8 mouse cellular contexts compared by ENCODE assay signal in the genomic region with DNA sequence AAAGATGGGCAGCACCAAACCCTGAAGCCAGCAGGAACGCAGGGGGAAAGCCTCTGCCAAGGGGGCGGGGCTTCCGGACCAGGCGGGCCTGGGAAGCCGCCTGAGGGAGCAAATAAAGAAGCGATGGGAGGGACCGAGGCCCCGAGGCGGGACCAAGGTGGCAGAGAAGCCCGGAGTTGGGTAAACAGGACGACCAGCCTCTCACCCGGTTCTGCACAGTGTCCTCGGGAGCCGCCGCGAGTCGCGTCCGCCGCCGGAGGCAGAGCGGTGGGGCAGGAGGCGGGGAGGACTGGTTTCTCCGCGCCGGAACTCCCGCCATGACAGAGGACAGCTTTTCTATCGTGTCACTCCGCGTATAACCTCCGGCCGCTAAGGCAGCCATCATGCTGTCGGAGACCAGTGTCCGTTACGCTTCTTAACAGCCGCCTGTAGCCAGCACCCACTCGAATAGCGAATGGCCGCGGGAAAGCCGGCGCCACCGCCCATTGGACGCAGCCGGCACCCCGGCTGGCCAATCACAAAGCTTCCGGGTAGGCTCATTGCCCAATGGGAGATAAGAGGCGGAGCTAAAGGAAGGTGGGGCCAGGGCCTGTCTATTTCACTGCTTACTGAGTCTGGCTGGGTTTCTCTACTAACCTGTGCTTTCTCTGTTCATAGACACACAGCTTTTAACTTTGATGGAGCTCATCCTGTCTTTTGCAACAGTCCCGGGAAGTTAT. TPM values are rescaled to one million over a fixed set of nuclear protein-coding genes. Genes with fewer than 3 reads are reported as not detected.
DNase-seq lines count a peak whose midpoint lies in the region; ATAC-seq and TF ChIP-seq lines count a peak whose summit lies in the region.

A gene (plus strand): TSS at position 144 of the 719 bp plus-strand sequence.
A gene (minus strand): TSS at position 469 of the 719 bp plus-strand sequence.

- H3K36me3 ChIP-seq in megakaryocyte, embryonic 14.5 days (replicated peaks; ENCODE audit: low read length), result peaks cover 10% of the 10 kb centered on the region

- DNase-seq in gastrocnemius, adult 8-10 months (ENCODE audit: low spot score in 2 of 2), result peak; percentile 81 to 87
- DNase-seq in hindlimb bud, embryonic 11.5 days (ENCODE audit: extremely low spot score, low read depth, low spot score), result peak; percentile 82
- peak; percentile 78 to 84 for DNase-seq in left cerebral cortex, adult 8-10 months (ENCODE audit: low spot score in 2 of 2)
- peak; percentile 94 to 95 for DNase-seq in right cerebral cortex, postnatal 10 days (ENCODE audit: low spot score in 2 of 2)
- peak; percentile 83 for DNase-seq in urinary bladder, postnatal 25 days (ENCODE audit: low spot score)

- TF ChIP-seq CTCF in cortical plate, adult 2 months (IDR thresholded peaks at IDR 0.05; ENCODE audit: extremely low read depth, insufficient read depth, low read length), result no peak

- peak; percentile 98 for ATAC-seq in activated CD4-positive, CD25-positive, alpha-beta regulatory T cell, adult 4 months

- H3K27me3 ChIP-seq in megakaryocyte, embryonic 14.5 days (replicated peaks), result no peaks in the 10 kb centered on the region

- H3K9me3 ChIP-seq in megakaryocyte, embryonic 14.5 days, result no peaks in the 10 kb centered on the region

- no peak for TF ChIP-seq POLR2A in cortical plate, adult 2 months (IDR thresholded peaks at IDR 0.05; ENCODE audit: extremely low read depth, insufficient read depth, low read length)

- H3K4me1 ChIP-seq in cortical plate, adult 2 months (ENCODE audit: control insufficient read depth, insufficient read depth, low read length), result no peaks in the 10 kb centered on the region
- H3K4me1 ChIP-seq in megakaryocyte, embryonic 14.5 days, result peaks cover 24% of the 10 kb centered on the region

- H3K4me3 ChIP-seq in cortical plate, adult 2 months (ENCODE audit: insufficient read depth, low read length), result peak within 1 kb of the TSS; percentile 42
- H3K4me3 ChIP-seq in megakaryocyte, embryonic 14.5 days (replicated peaks), result peak within 1 kb of the TSS; percentile 98

- peak within 1 kb of the TSS; percentile 96 for H3K27ac ChIP-seq in cortical plate, adult 2 months (ENCODE audit: insufficient read depth, low read length)

RNA-seq across cellular contexts. Expression of the first gene that starts in this region (rescaled TPM):
- polyA plus RNA-seq in activated CD4-positive, CD25-positive, alpha-beta regulatory T cell, adult 4 months (2017; shearing (Covaris generic)), result under 1 TPM; 0.33 to 0.48 TPM
- 0.19 and 0.38 TPM in 2 replicates for polyA plus RNA-seq in cortical plate, adult 2 months (2012; rRNA removed)
- not detected for total RNA-seq in gastrocnemius, adult 8-10 months (2022)
- total RNA-seq in left cerebral cortex, adult 8-10 months (2022), result under 1 TPM; 0.36 to 0.50 (median 0.38) TPM
- not detected in 2 replicates for polyA plus RNA-seq in megakaryocyte, embryonic 14.5 days (2012; ENCODE audit: insufficient read depth, low replicate concordance)

RNA-seq across cellular contexts. Expression of the second gene that starts in this region (rescaled TPM):
- 1 to 10 TPM; 2.9 TPM for polyA plus RNA-seq in activated CD4-positive, CD25-positive, alpha-beta regulatory T cell, adult 4 months (2017; shearing (Covaris generic))
- polyA plus RNA-seq in cortical plate, adult 2 months (2012; rRNA removed), result 3.2 and 4.1 TPM in 2 replicates
- 1 to 10 TPM in 3 of 4 experiments, under 1 TPM in 1; 0.90 to 2.3 (median 1.4) TPM for total RNA-seq in gastrocnemius, adult 8-10 months (2022)
- 1 to 10 TPM; 1.4 to 2.9 (median 1.8) TPM for total RNA-seq in left cerebral cortex, adult 8-10 months (2022)
- polyA plus RNA-seq in megakaryocyte, embryonic 14.5 days (2012; ENCODE audit: insufficient read depth, low replicate concordance), result 35.7 and 93.0 TPM in 2 replicates

Comparison
In these comparisons a context has a peak if more than half of its experiments do, and no peak if none do; other contexts are left out.
1. Peak in every context shown above with its lines: DNase-seq, ATAC-seq, H3K4me3 ChIP-seq and H3K27ac ChIP-seq.